Mouse (Mus musculus): Measurements from ENCODE around the gene Cdc42bpb. TPM values are rescaled to one million over a fixed set of nuclear protein-coding genes. Genes with fewer than 3 reads are reported as not detected.

Cdc42bpb gene
- polyA plus RNA-seq, 2 experiments, result 5.3 to 22.5 TPM

GRCm38 (mm10) chr12:111306821-111307220, 70.7 kb downstream of the Cdc42bpb start:
- peaks cover 0 to 11% of the 10 kb centered on the region in 2 experiments; a peak in 2 of 4 replicates for H3K4me1 ChIP-seq (replicated peaks; ENCODE audit: control insufficient read depth in 2 of 2, insufficient read depth in 2 of 2, low read length in 1 of 2)
- no peak overlapping the region for H3K9ac ChIP-seq (replicated peaks)
- H3K4me3 ChIP-seq (ENCODE audit: insufficient read depth in 1 of 2, low read depth in 2 of 2, low read length in 2 of 2), result no peak overlapping the region
- no peak for TF ChIP-seq EP300 (IDR thresholded peaks at IDR 0.05; ENCODE audit: low read depth)
- no peak for TF ChIP-seq CTCF (IDR thresholded peaks at IDR 0.05; ENCODE audit: low read depth)
- 70% methylated on average over 8 of the region's 8 CpGs for WGBS (ENCODE audit: insufficient replicate concordance)
- H3K36me3 ChIP-seq (replicated peaks; ENCODE audit: control insufficient read depth, insufficient read depth, low read depth), result no peaks in the 10 kb centered on the region
- ATAC-seq (ENCODE audit: insufficient read depth), result no peak
- no peaks in the 10 kb centered on the region for H3K27me3 ChIP-seq (ENCODE audit: control insufficient read depth, insufficient read depth, low read length)
- no peak overlapping the region for H3K4me2 ChIP-seq (ENCODE audit: low read depth)
- H3K27ac ChIP-seq, result no peak overlapping the region
- no peaks in the 10 kb centered on the region for H3K9me3 ChIP-seq (ENCODE audit: control insufficient read depth, low read length)
- DNase-seq (ENCODE audit: low read depth in 3 of 3, low spot score in 3 of 3), result no peak

DNA sequence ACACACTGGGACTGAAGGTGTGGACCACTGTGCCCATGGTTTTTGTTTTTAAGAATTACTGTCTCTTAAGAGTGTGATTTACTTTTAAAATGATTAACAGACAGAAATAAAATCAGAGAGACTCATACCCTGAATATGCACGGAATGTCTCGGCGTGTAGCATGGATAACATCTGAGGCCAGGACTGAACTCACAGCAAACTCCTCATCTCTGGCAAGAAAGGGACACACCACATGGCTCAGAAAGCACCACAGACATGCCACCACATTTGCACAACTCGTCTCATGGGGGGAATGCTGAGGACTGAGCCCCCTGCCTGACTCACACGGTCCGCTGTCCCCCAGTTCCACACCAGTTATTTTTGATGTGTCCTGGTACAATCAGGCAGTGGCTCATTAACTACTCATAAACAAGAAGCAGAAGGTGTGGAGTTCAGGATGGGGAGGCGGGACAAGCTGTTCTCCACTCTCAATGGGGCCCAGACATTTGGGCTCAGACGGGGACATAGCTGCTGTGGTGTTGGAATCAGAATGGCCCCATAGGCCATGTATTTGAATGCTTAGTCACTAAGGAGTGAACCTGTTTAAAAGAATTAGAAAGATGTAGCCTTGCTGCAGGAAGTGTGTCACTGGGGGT, 73.7 kb downstream of the Cdc42bpb start:
- Histone ChIP-seq H3K4me3 (ENCODE audit: insufficient read depth in 1 of 2, low read depth in 2 of 2, low read length in 2 of 2) (no peak overlapping the region), H3K9ac (replicated peaks) (no peak overlapping the region), H3K4me1 (replicated peaks; ENCODE audit: control insufficient read depth in 2 of 2, insufficient read depth in 2 of 2, low read length in 1 of 2) (no peaks in the 10 kb centered on the region), H3K9me3 (ENCODE audit: control insufficient read depth, low read length) (no peaks in the 10 kb centered on the region), H3K4me2 (ENCODE audit: low read depth) (no peak overlapping the region), H3K27ac (no peak overlapping the region), H3K36me3 (replicated peaks; ENCODE audit: control insufficient read depth, insufficient read depth, low read depth) (no peaks in the 10 kb centered on the region), H3K27me3 (ENCODE audit: control insufficient read depth, insufficient read depth, low read length) (no peaks in the 10 kb centered on the region)
- DNase-seq (ENCODE audit: low read depth in 3 of 3, low spot score in 3 of 3), result no peak
- no peak for ATAC-seq (ENCODE audit: insufficient read depth)
- no peak for TF ChIP-seq CTCF (IDR thresholded peaks at IDR 0.05; ENCODE audit: low read depth)
- TF ChIP-seq EP300 (IDR thresholded peaks at IDR 0.05; ENCODE audit: low read depth), result no peak
- whole genome bisulfite sequencing (ENCODE audit: insufficient replicate concordance), result 82% methylated on average over 8 of the region's 8 CpGs

DNA sequence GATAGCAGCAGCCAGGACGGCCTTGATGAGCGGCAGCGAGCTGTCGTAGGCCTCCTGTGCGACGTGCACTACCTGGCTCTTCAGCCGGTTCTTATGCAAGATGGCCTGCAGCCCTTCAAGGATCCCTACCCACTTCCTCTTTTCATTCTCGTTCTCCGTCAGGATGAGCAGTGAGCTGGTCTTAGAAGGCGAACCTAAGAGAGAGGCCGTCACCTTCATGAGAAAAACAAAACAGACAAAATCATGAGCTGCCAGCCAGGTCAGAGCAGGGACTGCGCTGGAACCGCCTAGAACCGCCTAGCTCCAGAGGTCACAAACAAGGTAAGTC, 75.5 kb downstream of the Cdc42bpb start:
- Histone ChIP-seq H3K27ac (no peak overlapping the region), H3K4me2 (ENCODE audit: low read depth) (no peak overlapping the region), H3K4me3 (ENCODE audit: insufficient read depth in 1 of 2, low read depth in 2 of 2, low read length in 2 of 2) (no peak overlapping the region), H3K9me3 (ENCODE audit: control insufficient read depth, low read length) (no peaks in the 10 kb centered on the region), H3K4me1 (replicated peaks; ENCODE audit: control insufficient read depth in 2 of 2, insufficient read depth in 2 of 2, low read length in 1 of 2) (no peaks in the 10 kb centered on the region), H3K9ac (replicated peaks) (no peak overlapping the region), H3K27me3 (ENCODE audit: control insufficient read depth, insufficient read depth, low read length) (no peaks in the 10 kb centered on the region), H3K36me3 (replicated peaks; ENCODE audit: control insufficient read depth, insufficient read depth, low read depth) (no peaks in the 10 kb centered on the region)
- ATAC-seq (ENCODE audit: insufficient read depth) (no peak), DNase-seq (ENCODE audit: low read depth in 3 of 3, low spot score in 3 of 3) (no peak)
- WGBS (ENCODE audit: insufficient replicate concordance), result 67% methylated on average over 14 of the region's 14 CpGs
- TF ChIP-seq CTCF (IDR thresholded peaks at IDR 0.05; ENCODE audit: low read depth) (no peak), EP300 (IDR thresholded peaks at IDR 0.05; ENCODE audit: low read depth) (no peak)

GRCm38 (mm10) chr12:111301322-111302017, 76.0 kb downstream of the Cdc42bpb start:
- H3K4me2 ChIP-seq (ENCODE audit: low read depth), result no peak overlapping the region
- no peaks in the 10 kb centered on the region for H3K4me1 ChIP-seq (replicated peaks; ENCODE audit: control insufficient read depth in 2 of 2, insufficient read depth in 2 of 2, low read length in 1 of 2)
- ATAC-seq (ENCODE audit: insufficient read depth), result no peak
- H3K36me3 ChIP-seq (replicated peaks; ENCODE audit: control insufficient read depth, insufficient read depth, low read depth), result no peaks in the 10 kb centered on the region
- H3K9ac ChIP-seq (replicated peaks), result no peak overlapping the region
- TF ChIP-seq CTCF (IDR thresholded peaks at IDR 0.05; ENCODE audit: low read depth) (no peak), EP300 (IDR thresholded peaks at IDR 0.05; ENCODE audit: low read depth) (no peak)
- 77% methylated on average over 27 of the region's 27 CpGs for WGBS (ENCODE audit: insufficient replicate concordance)
- H3K27me3 ChIP-seq (ENCODE audit: control insufficient read depth, insufficient read depth, low read length), result no peaks in the 10 kb centered on the region
- no peak for DNase-seq (ENCODE audit: low read depth in 3 of 3, low spot score in 3 of 3)
- no peak overlapping the region for H3K4me3 ChIP-seq (ENCODE audit: insufficient read depth in 1 of 2, low read depth in 2 of 2, low read length in 2 of 2)
- H3K27ac ChIP-seq, result no peak overlapping the region
- H3K9me3 ChIP-seq (ENCODE audit: control insufficient read depth, low read length), result no peaks in the 10 kb centered on the region

- 78% methylated on average over 12 of the region's 12 CpGs for WGBS (ENCODE audit: insufficient replicate concordance)
- no peak overlapping the region for H3K9ac ChIP-seq (replicated peaks)
- no peak overlapping the region for H3K4me3 ChIP-seq (ENCODE audit: insufficient read depth in 1 of 2, low read depth in 2 of 2, low read length in 2 of 2)
- no peak for DNase-seq (ENCODE audit: low read depth in 3 of 3, low spot score in 3 of 3)
- TF ChIP-seq CTCF (IDR thresholded peaks at IDR 0.05; ENCODE audit: low read depth) (no peak), EP300 (IDR thresholded peaks at IDR 0.05; ENCODE audit: low read depth) (no peak)
- H3K4me2 ChIP-seq (ENCODE audit: low read depth), result no peak overlapping the region
- H3K9me3 ChIP-seq (ENCODE audit: control insufficient read depth, low read length), result no peaks in the 10 kb centered on the region
- H3K36me3 ChIP-seq (replicated peaks; ENCODE audit: control insufficient read depth, insufficient read depth, low read depth), result no peaks in the 10 kb centered on the region; the same call in 1 of the 2 replicates
- no peaks in the 10 kb centered on the region for H3K4me1 ChIP-seq (replicated peaks; ENCODE audit: control insufficient read depth in 2 of 2, insufficient read depth in 2 of 2, low read length in 1 of 2)
- ATAC-seq (ENCODE audit: insufficient read depth), result no peak
- H3K27me3 ChIP-seq (ENCODE audit: control insufficient read depth, insufficient read depth, low read length), result no peaks in the 10 kb centered on the region
- H3K27ac ChIP-seq, result no peak overlapping the region
These were observed 84.5 kb downstream of the Cdc42bpb start for GRCm38 (mm10) chr12:111293025-111293424.
